Mouse (Mus musculus): ENCODE data around the gene Cckbr.

DNA sequence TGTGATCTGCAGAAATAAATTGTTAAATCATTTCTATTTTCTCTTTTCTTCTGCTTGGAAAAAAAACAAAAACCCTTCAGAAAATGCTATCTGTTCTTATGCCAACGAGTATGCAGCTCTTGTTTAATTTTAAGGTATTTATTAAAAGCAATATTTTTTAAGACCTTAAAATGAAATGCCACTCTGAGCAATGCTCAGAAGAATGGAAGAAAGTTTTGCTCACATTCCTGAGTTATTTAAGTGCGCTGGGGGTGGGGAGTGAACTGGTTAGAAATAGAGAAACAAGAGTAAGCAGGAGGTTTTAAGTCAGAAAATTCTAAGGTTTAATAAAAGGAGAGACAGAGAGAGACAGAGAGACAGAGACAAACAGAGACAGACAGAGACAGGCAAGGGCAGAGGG is 94.2 kb downstream of the Cckbr start:
- TF ChIP-seq GATA1 (IDR thresholded peaks at IDR 0.05; ENCODE audit: borderline replicate concordance, low read length) (no peak), FLI1 (IDR thresholded peaks at IDR 0.05; ENCODE audit: low read length) (no peak)
